Mouse (Mus musculus): Measurements from ENCODE around the gene Bhlhe23.

- TF ChIP-seq CTCF (IDR thresholded peaks at IDR 0.05; ENCODE audit: low read depth) (peak; percentile 42), EP300 (IDR thresholded peaks at IDR 0.05; ENCODE audit: low read depth) (no peak)
Measured at GRCm38 (mm10) chr2:180796008-180796407, 19.3 kb upstream of the Bhlhe23 start.
